Mouse (Mus musculus): ENCODE data around the gene Gipc3.

Gipc3 gene

DNA sequence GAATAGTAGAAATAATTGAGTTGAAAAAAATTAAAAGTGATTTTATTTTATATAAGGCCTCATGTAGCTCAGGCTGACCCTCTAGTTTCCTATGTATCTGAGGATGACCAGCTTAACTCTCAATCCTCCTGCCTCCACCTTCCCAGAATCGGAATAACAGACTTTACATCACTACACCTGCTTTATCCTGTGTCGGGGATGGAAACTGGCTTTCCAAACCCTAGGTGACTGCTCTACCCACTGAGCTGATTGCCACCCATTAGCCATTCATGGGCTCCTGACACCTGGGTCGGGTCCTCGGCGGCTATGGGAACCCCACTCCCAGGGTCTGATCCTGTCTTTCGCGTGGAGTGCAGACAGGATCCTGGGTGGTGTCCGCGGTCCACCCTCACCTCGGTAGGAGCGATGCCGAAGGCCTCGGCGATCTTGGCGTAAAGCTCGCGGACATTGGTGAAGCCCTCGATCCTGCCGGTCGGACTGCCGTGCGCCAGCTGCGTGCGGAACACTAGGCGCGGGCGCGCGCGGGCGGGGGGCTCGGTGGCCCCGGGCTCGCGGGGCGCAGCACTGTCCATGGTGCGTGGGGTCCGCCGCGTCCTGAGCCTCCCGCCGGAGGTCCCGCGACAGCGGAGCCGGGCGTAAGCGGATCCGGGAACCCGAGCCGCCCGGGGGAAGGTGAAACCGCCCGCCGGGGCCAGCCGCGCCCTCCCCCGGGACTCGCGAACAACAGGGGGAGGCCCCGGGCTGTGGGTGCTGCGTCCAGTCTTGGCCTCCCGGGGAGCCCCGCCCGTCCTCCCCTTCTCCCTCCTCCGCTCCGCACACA is at the start of gene Gipc3:
Gipc3 (minus strand) TSS at position 581 of the 820 bp plus-strand sequence.
- no peak for DNase-seq (ENCODE audit: low spot score)

DNA sequence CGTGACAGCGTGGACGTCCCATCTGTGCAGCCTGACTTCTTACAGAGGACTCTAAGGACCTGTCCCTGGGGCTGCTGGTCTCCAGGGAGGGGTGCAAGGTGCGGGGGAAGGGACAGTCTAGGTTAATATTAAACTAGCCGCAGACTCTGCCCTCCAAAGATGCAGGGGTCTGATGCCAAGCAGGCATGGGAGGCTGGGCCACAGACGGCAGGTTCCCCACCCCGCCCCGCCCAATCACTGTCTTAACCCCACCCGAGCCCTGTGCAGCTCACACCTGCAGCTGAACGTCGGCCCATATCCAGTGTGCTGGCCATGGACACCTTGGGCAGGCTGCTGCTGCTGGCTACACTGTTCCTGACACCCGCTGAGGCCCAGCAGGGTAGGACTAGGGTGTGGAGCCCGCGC is 49.7 kb upstream of the Gipc3 start, which contains the start of gene Smim24:
Smim24 (plus strand) TSS at position 271 of the 405 bp plus-strand sequence.
- no peak for DNase-seq (ENCODE audit: low spot score)

DNA sequence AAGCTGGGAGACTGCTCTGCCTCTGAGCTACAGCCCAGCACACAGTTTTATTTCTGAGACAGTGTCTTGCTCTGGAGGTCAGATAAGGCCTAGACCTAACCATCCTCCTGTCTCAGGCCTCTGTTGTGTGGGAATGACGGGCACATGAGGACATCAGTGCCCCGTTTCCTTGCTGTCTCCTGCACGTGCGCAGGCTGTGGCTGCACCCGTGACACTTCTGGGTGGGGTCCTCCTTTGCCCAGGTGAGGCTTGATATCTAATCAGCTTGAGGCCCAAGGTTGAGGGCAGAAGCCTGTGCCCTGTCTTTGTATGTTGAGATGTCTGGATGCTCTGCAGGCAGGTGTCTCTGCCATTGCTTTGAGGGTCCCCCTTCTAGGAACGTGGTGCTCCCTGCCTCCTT is 49.2 kb upstream of the Gipc3 start:
- no peak for DNase-seq (ENCODE audit: low spot score)

DNA sequence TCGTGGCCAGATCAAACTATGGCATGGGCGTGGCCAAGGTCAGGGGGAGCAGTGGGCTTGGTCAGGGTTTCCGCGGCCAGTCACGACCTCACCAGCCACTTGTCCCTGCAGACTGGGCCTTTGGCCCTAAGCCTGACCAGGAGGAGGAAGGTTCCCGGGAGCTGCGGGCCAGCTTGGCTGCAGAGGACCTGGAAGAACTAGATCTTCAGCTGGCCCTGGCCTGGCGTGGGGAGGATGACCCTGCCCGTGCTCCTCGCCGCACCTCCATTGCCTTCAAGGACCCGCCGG is 47.6 kb upstream of the Gipc3 start:
- DNase-seq (ENCODE audit: low spot score) = no peak

DNA sequence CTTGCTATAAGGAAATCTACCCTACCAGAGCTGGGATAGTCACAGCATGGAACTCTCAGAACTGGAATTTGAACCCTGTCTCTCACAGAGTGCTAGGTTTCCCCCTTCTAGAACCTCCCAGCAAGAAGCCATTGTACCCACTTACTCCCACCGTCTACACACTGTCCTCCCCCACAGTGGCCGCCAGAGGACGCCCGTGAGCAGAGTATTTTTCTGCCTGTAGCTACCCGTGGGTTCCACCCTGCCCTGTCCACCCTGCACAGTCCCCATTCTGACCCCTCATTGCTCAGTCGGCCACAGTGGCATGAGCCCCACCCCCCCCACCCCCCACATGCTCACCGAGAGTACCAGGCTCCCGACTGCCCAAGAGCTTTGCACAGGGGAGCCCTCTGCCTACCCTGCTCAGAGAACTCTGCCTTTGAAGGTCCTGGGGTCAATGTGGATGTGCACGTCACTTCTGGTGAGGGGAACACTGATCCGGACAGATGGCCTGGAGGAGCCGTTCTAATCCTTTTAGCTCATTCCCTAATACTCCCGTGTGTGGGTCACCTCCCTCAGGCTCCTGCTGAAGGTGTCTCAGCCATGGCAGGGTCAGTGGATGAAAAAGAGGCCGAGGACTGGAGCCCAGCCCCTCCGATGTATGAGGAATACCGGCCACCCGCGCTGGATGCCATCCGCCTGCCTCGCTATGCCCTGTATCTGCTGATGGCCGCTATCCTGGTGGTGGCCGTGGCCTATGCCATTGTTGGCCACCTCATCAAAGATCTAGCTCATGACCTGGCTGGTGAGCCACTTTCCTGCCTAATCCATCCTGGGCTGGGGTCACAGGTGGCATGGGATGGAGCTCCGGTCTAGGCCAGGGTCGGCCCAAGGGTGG is 47.0 kb upstream of the Gipc3 start:
- no peak for DNase-seq (ENCODE audit: low spot score)

DNA sequence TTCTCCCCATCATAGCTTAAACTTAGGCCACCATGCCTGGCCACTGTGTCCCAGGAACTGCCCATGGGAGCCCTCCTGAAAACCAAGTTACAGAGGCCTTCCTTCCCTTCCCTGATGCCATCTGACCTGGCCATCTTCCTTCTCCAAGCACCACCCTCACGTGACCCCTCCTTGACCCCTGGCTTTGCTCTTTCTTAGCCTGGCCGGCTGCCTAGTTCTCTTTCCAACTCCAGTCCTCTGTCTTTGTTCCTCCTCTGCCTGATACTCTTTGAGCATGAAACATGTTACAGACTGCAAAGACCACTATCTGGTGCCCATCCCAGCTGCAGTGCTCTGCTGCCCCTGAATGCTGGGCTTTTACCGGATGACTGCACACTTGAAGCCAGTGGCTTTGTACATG is 46.3 kb upstream of the Gipc3 start:
- no peak for DNase-seq (ENCODE audit: low spot score)

DNA sequence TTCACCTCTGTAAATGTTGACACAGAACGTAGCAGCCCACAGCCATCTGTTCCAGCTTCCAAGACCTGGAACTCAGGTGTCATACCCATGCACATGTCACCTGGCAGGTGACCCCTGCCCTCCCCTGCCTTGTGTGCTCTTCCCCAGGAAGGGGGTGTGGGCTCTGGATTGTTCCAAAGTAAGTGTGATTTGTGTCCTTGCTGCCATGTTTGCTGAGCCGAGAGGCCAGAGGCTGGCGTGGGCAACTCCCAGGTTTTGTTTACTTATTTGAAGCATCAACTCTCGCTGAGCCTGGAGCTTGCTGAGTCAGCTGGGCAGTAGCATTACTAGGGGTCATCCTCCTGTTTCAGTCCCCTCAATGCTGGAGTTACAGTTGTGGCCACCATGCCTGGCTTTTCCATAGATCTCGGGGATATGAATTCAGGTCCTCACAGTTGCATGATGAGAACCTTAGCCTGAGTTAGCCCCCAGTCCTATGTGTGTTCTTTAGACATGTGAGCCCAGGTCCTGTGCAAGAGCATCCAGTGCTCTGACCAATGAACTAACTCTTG is 45.5 kb upstream of the Gipc3 start, which contains the start of gene Gm48552:
Gm48552 (plus strand) TSS at position 501 of the 551 bp plus-strand sequence.
- DNase-seq (ENCODE audit: low spot score) = no peak

DNA sequence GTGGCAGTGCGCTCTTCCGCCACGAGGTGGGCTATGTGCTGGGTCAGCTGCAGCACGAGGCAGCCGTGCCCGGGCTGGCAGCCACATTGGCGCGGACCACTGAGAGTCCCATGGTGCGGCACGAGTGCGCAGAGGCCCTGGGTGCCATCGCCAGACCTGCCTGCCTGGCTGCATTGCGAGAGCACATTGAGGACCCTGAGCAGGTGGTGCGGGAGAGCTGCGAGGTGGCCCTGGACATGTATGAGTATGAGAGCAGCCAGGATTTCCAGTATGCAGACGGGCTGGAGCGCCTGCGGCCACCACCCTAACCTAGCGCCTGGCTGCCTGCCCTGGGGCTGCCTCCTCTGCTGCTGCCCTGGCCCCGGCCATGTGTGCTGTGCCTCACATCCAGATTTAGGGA is 44.6 kb upstream of the Gipc3 start:
- DNase-seq (ENCODE audit: low spot score) = no peak

DNA sequence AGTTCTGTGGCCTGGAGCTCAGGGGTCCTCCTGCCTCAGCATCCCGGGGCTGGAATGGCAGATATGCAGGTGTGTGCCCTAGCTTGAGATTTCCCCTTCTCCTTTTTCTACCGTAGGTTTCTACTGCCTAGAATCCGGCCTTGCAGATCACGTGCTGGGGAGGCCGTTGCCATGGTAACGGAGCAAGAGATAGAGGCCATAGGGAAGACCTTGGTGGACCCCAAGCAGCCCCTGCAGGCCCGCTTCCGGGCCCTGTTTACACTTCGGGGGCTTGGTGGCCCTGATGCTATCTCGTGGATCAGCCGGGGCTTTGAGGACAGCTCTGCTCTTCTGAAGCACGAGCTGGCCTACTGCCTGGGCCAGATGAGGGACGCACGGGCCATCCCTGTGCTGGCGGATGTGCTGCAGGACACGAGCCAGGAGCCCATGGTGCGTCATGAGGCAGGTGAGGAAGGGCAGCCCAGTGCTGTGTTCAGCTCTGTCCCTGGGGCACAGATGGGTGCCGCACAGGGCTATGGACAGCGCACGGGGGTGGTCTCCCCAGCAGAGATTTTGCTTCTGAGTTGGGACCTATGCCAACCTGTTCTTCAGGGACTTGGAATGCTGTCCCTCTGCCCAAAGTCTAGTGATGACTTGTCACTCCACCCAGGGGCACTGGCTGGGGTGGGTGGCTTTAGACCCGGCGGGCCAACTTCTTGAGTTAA is 42.7 kb upstream of the Gipc3 start:
- DNase-seq (ENCODE audit: low spot score) = no peak

DNA sequence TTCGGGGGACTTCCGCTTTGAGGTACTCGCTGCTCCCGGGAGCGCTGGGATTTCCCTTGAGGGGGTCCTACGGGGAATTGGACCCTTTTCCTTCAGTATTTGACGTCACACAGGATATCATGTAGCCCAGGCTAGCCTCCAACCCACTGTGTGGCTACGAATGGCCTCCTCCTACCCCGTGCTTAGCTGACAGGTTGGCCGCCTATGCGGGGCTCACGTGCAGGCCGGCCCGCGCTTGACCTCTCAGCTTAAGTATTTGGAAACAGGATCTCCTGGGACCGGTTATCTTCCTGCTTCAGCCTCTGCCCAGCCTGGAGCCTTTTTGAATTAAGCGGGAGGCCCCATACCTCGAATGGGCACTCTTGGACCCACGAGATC is 41.5 kb upstream of the Gipc3 start:
- DNase-seq (ENCODE audit: low spot score) = no peak

DNA sequence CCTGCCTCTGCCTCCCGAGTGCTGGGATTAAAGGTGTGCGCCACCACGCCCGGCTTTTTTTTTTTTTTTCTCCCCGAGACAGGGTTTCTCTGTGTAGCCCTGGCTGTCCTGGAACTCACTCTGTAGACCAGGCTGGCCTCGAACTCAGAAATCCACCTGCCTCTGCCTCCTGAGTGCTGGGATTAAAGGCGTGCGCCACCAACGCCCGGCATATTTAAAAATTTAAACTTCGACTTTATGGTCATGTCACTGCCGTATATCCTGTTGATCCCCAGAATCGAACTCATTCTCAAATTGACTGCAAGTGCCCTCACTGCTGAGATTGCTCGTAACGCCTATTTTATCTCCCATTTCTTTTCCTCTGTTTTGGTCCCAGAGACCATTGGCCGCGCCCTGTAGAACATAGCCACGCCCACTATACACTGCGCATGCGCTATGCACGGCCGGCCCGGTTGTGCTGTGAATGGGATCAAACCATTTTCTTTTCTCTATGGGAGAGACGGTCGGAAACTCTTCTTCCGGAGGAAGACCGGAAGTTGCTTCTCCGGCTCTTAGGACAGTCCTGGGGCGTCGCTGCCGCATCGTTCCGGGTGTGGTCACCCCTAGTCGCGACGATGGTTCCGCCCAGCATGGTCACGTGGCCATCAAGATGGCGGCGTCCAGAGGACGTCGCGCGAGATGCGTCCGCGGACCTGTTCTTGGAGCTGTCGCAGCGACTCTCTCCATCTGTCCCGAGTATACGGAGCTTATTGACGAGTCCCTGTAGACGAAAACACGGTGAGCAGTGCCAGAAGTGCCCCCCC is 40.9 kb upstream of the Gipc3 start, which contains the start of the genes Dohh and Gm48551:
Dohh (plus strand) TSS at position 627 of the 803 bp plus-strand sequence.
Gm48551 (plus strand) TSS at position 665 of the 803 bp plus-strand sequence.
- peak; percentile 96 for DNase-seq (ENCODE audit: low spot score)

DNA sequence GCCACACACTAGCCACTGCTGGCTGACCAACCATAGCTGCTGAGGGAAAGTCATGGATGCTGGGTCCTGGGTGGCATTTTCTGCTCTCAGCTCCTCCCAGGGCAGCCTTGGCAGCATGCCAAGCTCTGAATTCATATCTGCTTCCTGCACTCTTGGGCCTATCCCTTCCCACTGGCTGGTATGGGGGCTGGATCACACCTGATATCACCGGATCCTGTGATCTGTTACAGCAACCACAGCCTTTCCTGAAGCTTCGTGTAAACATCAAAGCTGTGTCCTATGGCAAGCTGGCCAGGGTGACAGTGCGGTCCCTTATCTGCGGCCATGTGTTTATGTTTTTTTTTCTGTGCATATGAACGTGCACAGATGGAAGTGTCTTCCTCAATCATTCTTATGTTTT is 39.0 kb upstream of the Gipc3 start:
- DNase-seq (ENCODE audit: low spot score) = no peak

DNA sequence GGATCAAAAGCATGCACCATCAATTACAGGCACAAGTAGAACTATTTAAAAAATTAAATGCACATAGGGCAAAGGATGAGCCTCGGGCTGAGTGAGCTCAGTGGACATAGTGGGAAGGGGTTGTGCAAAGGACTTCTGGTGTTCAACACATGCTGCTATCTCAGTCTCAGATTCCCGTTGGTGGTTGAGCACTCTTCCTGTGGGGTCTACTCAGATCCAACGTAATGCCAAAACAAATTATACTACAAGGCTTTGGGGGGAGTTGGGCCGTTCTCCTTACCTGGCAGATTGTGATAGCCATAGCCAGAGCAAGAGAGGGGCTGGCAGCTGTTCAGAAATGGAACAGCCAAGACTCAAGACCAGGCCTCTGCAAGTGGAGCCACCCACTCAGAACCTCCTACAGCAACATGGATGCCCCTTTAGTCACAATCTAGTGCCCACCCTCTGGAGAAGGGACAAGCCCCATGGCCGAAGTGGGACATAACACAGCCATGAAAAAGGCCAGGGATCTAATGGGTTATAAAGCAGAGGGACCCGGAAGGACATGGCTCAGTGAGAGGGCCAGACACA is 36.8 kb upstream of the Gipc3 start:
- DNase-seq (ENCODE audit: low spot score) = no peak

DNA sequence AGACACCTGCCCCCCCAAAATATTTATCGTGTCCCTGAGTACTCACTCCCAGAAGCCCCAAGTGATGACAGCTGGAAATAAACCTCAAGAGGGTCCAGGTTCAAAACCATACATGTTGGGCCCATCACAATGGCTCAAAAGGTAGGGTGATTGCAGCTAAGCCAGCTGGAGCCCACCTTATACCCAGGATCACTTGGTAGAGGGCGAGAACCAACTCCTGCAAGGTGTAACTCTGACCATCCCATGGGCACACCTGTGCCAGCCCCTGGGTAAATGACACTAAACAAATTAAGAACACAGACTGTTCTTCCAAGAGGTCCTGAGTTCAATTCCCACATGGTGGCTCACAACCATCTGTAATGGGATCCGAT is 36.1 kb upstream of the Gipc3 start:
- DNase-seq (ENCODE audit: low spot score) = no peak

DNA sequence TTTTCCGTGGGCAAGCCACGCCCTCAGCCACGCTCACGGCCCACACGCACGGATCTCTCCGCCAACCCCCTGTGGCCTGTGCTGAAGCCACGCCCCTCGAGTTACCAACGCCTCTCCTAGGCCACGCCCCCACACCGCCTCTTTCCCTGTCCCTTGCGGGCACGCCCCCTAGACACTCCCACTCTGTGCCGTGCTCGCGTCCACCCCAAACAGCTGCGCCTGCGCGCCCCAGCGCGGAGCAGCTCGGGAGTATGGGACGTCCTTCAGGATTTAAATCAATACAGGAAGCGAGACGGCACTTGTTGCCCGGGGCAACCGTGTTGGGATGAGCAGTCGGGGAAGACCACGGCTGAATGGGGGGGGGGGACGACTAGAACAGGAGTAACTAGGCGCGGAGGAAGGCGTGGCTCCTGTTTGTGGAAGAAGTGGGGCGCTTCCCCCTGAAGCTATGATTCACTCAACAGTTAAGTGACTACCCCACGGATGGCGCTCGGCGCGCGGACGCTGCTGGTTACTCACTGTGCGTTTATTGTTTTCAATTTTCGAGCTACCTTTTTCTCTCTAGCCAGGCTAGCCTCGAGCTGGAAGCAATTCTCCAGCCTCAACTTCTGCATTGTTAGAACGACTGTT is 35.6 kb upstream of the Gipc3 start:
- peak; percentile 100 for DNase-seq (ENCODE audit: low spot score)

DNA sequence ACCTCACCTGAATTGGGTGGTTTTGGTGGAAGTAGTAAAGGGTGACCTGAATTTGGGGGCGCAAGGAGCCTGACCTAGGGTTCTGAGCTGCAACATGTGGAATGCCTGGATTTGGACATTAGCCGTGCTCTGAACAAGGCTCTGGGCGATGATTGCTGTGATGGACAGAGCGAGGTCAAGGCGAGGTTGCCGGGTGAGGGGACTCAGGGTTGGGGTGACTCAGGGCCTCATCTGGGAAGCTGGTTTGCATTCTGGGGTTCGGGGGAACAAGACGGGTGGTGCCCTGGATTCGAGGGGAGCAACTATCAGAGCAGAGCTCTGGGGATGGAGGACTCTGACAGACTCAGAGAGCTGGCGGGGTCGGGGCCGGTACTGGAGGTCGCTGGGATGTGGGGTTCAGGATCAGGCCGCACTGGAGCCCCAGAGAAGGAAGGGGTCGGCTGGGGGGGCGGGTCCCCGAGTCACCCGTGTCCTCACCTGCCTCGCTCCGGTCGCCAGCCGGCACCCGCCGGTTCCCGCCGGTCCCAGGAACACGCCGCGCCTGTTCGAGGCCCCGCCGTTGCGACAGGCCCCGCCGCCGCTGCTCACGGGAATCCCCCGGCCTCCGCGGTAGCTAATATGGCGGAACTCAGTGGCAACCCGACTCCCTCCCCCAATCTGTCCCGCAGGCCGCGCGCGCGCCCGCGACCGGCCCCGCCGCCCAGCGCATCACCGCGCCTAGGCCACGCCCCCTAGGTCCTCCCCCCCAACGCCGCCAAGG is 34.9 kb upstream of the Gipc3 start, which contains the start of gene Fzr1:
Fzr1 (minus strand) TSS at position 724 of the 760 bp plus-strand sequence.
- no peak for DNase-seq (ENCODE audit: low spot score)

DNA sequence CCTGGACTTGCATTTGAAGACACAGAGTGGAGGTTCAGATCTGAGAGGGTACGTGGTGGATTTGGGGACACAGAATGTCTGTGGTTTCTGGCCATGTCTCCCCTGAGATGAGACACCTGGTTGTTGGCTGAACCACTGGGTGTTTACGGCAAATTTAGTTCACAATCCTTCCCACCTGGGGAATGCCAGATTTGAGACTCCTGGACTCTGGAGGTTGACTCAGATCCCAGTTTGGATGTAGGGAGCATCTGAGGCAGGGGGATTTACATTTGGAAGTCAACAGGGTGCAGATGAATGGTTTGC is 34.2 kb upstream of the Gipc3 start:
- no peak for DNase-seq (ENCODE audit: low spot score)

DNA sequence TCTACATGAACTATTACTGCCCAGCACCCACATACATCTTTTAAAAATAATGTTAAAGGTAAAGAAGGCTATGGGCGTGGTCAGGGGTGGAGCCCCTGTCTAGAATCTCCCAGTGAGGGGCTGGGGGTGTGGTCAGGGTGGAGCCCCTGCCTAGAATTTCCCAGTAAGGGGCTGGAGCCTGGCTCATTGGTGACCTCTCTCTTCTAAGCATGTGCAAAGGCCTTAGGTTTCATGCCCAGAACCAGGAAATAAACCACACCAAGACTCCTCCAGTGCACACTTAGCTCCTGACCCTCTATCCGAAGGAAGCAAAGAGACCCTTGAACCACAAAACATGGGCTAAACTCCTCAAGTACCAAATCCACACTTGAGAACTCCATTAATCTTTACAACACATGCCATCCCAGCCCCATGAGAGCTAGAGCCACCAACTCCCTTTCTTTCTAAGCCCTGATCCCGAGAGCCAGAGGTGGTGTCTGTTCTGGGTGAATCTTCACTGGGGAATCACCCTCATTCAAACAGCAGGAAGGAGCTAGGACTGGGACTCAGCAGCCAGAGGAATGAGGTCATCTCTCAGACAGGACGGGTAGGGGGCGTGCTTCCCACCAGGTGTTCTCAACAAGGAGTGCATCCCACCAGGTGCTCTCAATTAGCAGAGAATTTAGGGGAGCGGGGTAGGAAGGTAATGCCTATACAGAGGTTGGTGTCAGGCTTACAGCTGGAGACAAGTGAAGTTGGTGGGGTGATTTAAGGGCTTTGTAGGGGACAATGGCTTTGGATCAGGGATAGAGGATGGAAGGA is 33.7 kb upstream of the Gipc3 start:
- no peak for DNase-seq (ENCODE audit: low spot score)

DNA sequence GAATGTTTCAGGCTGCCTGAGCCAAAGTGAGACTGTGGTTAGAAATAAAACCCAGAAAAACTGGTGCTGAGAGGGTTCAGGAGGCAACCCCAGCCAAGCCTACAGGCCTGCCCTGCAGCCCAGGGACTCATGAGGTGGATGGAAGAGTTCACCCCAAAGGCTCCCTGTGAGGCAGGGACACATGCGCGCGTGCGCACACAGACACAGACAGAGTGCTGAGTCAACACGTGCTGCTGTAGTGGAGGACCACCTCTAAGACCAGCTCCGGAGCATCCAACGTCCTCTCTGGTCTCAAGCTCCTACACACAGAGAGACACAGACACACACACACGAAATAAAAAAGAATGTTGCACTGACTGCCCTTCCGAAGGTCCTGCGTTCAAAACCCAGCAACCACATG is 32.3 kb upstream of the Gipc3 start:
- no peak for DNase-seq (ENCODE audit: low spot score)
